Mouse (Mus musculus) CD8-positive naive resting alpha-beta T cell, adult 2 months (primary cell): ENCODE data around the gene Gm10334.
"Not testable (repeated sequence)": the region's sequence is repeated elsewhere in the genome, so short reads cannot be mapped to it uniquely, and the experiment has no call there.

Source experiments
- DNase-seq, 2 experiments: peaks; one replicate each; pipeline ENCODE4 v3.0.0; 2022; ENCODE audit warnings: low read depth in 2 of 2, low spot score in 2 of 2

The Gm10334 gene

DNA sequence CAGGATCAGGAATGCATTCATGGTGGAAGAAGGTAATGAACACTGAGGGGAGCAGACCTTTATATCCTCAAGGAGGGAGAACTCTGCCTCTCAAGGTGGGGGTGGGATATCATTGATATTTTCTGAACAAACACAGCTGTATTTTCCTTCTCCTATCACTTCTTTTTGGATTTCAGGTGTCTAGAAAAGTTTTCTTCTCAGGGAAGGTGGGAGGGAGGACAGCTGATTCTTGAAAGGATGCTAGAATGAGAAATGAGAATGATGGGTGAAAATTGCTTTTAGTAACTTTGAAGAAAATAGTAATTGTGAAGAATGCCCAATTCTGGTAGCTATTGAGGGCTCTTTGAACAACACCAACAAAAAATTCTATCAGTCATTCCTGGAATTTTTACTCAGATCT lies at the start of gene Gm10334:
TSS of gene Gm10334 (minus strand) at position 101 of the 400 bp plus-strand sequence.
- not testable (repeated sequence) for DNase-seq

DNA sequence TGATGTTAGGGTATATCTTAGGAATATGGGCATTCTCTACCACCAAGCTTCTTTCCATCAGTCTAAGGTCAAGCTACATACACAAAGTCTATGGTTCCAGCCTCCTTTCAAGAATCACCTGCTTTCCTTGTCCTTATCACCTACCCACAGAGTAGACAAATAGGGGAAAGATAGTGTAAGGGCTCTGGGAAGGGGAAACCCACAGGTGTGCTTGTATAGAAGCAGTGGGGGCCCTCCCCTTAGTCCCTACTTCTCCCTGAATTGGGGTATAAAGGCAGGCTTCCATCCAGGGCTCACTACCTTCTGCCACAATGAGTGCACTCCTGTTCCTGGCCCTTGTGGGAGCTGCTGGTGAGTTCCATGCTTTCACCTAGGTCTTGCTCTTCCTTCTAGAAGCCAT lies 12.7 kb upstream of the Gm10334 start, which contains the start of gene Prss1:
TSS of gene Prss1 (plus strand) at position 301 of the 400 bp plus-strand sequence.
- DNase-seq = not testable (repeated sequence)

DNA sequence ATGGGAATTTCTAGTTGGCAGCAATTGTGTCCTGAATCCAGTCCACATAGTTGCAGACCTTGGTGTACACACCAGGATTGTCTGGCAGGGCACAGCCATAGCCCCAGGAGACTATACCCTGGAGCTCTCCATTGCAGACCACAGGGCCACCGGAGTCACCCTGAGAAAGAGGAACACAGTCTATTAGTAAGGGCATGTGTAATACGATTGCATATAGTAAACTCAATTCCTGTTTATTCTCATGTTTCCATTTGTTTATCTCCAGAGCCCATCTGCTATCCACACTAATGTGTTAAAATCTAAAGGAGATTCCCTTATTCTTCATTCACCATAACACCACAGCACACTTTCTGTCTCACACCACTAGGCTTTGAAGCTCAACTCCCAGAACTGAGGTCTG lies 3.7 kb downstream of the Gm10334 start:
- not testable (repeated sequence) for DNase-seq
